Mouse (Mus musculus): ENCODE results near the gene Phf21a. TPM values are rescaled to one million over a fixed set of nuclear protein-coding genes. Genes with fewer than 3 reads are reported as not detected.

The Phf21a gene
- polyA plus RNA-seq, 1 experiment from 2014 or later: 20.6 TPM

DNA sequence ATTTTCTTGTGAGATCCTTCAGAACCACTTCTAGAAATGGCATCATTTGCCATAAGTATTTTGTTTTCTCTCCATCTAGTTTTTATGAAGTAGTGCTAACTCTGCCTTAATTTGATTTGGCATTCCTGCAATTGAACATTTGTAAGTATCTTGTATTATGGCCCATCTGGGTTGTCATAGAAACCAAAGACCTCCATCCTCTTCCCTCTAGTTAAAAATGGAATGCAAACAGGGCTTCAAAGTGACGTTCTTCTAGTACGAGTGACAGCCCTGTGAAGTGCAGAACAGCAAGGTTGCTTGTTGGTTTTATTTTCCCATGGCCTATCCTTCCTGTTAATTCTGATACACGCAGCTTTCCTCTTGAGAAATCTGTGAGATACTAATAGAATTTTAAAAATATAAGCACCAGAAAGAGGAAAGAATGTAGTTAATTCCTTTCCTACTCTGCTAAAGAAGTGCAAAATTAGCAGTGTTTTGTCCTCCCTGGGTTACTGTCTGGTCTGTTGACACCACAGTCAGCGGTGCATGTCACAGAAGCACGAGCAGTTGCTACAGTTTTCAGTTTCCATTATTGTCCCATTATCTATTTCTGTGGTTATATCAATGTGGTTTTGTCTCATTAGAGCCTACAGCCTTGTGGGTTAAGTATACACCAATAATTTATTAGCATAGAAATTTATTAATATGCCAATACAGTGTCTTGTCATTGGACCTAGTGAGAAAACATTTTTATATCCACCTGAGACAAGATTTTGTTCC, 209.1 kb downstream of the Phf21a start:
- Histone ChIP-seq H3K9ac (no peak overlapping the region), H3K4me3 (no peak overlapping the region), H3K36me3 (no peaks in the 10 kb centered on the region), H3K4me2 (no peak overlapping the region), H3K27ac (replicated peaks) (no peak overlapping the region), H3K4me1 (peaks cover 21% of the 10 kb centered on the region), H3K9me3 (no peaks in the 10 kb centered on the region), H3K27me3 (replicated peaks) (no peaks in the 10 kb centered on the region)
- WGBS: 65% methylated on average over 5 of the region's 5 CpGs
- no peak for ATAC-seq (ENCODE audit: extremely low read depth, insufficient number of reproducible peaks, low FRiP score, low TSS enrichment)

DNA sequence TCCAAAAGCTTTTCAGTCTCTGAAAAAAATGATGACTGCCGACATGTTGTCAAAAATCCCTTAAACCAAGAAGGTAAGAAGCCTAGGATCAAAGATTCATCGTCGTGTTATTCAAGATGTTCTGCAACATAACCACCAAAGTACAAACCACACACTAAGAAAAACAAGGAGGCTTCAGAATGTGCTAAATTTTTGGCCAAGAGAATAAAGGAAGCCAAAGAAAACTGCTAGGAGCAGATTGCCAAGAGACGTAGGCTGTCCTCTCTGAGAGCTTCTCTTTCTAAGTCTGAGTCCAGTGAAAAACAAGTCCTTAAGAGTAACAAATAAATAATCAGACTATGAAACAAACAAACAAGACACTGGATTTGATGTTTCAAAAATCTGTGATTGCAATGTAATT, 219.6 kb downstream of the Phf21a start:
- ATAC-seq (ENCODE audit: extremely low read depth, insufficient number of reproducible peaks, low FRiP score, low TSS enrichment): no peak
- no peak overlapping the region for H3K4me3 ChIP-seq
- no peak overlapping the region for H3K27ac ChIP-seq (replicated peaks)
- 0 out of 2 replicates have a peak, but pooled peaks cover 7% of the 10 kb centered on the region for H3K4me1 ChIP-seq
- H3K9me3 ChIP-seq: no peaks in the 10 kb centered on the region
- no peak overlapping the region for H3K4me2 ChIP-seq
- no peaks in the 10 kb centered on the region for H3K27me3 ChIP-seq (replicated peaks)
- 81% methylated on average over 4 of the region's 4 CpGs for WGBS
- peaks cover 19% of the 10 kb centered on the region for H3K36me3 ChIP-seq
- H3K9ac ChIP-seq: no peak overlapping the region

DNA sequence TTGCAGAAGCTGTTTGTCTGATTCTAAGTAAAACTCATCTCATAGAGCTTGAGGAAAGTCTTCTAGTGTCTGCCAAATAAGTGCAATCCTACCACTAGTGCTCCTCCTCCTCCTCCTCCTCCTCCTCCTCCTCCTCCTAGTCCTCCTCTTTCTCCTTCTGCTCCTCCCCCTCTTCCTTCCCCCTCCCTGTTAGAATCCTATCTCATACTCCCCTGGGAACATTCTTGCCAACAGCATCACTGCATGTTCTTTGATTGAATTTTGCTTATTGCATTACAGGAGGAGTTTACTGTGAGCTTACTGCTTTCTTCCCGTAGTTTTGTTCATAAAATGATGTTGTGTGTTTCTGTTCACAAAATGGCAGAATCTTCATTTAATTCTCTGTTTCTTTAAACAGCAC, 221.1 kb downstream of the Phf21a start:
- no peaks in the 10 kb centered on the region for H3K27me3 ChIP-seq (replicated peaks)
- no peaks in the 10 kb centered on the region for H3K9me3 ChIP-seq
- no peak overlapping the region for H3K9ac ChIP-seq
- 0 out of 2 replicates have a peak, but pooled peaks cover 7% of the 10 kb centered on the region for H3K4me1 ChIP-seq
- peaks cover 14% of the 10 kb centered on the region for H3K36me3 ChIP-seq
- H3K4me2 ChIP-seq: no peak overlapping the region
- WGBS: 95% methylated on average over 1 of the region's 1 CpGs
- H3K4me3 ChIP-seq: no peak overlapping the region
- ATAC-seq (ENCODE audit: extremely low read depth, insufficient number of reproducible peaks, low FRiP score, low TSS enrichment): no peak
- H3K27ac ChIP-seq (replicated peaks): no peak overlapping the region

DNA sequence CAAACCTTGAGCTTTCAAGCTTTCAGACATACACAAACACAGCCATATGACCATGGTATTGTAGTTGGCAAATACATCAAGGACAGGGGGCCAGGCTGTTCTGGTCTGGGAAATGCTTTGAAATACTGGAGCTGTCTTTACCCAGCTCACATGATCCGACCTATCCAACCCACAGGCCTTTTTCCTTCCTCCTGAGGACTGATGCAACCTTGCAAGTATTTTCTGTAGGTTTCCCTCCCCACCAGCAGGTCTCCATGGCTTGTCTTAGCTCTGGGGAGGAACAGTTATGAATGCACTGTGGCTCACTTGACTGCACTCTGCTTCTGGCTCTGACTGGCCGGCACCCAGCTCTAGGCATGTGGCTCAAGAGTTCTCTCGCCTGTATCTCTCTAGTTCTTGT, 223.7 kb downstream of the Phf21a start:
- no peak for ATAC-seq (ENCODE audit: extremely low read depth, insufficient number of reproducible peaks, low FRiP score, low TSS enrichment)
- Histone ChIP-seq H3K4me1 (0 out of 2 replicates have a peak, but pooled peaks cover 7% of the 10 kb centered on the region), H3K9ac (no peak overlapping the region; the same call in 1 of the 2 replicates), H3K4me3 (no peak overlapping the region), H3K9me3 (no peaks in the 10 kb centered on the region), H3K4me2 (no peak overlapping the region), H3K27ac (replicated peaks) (no peak overlapping the region), H3K36me3 (peaks cover 23% of the 10 kb centered on the region), H3K27me3 (replicated peaks) (no peaks in the 10 kb centered on the region)
- 50% methylated on average over 3 of the region's 3 CpGs for whole genome bisulfite sequencing

DNA sequence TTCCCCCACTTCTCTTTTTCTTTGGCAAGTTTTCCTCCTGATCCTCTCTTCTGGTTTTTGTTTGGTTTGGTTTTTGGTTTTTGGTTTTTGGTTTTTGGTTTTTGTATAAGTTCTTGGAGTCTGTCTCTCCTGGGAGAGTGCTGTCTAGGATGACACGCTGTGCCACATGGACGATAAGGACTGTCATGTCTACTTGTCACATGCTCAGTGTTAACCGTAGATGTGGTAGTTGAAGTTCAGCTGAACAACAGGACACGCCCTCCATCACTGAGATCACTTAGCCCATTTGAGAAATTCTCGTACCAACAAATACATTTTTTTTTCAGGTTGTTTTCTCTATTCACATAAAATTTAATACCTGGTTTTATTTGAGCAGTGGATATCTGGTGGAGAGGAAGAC, 224.3 kb downstream of the Phf21a start:
- Histone ChIP-seq H3K36me3 (peaks cover 25% of the 10 kb centered on the region), H3K9ac (no peak overlapping the region), H3K9me3 (no peaks in the 10 kb centered on the region), H3K4me3 (no peak overlapping the region), H3K4me1 (0 out of 2 replicates have a peak, but pooled peaks cover 7% of the 10 kb centered on the region), H3K27ac (replicated peaks) (no peak overlapping the region), H3K4me2 (no peak overlapping the region), H3K27me3 (replicated peaks) (no peaks in the 10 kb centered on the region)
- ATAC-seq (ENCODE audit: extremely low read depth, insufficient number of reproducible peaks, low FRiP score, low TSS enrichment): no peak
- WGBS: 77% methylated on average over 5 of the region's 5 CpGs

DNA sequence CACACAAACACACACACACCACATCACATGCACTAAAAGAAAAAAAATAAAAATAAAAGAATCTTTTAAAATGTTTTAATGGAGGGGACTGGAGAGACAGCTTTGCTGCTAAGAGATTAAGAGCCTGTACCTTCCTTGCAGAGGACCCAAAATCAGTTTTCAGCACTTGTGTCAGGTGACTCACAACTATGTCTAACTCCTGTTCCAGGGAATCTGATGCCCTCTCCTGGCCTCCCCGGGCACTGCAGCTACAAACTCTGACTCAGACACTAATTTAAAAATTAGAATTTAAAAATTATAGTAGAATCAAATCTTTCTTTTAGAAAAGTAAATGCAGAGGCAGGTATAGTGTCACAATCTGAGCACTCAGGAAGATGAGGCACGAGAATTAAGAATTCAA, 229.8 kb downstream of the Phf21a start:
- no peak overlapping the region for H3K9ac ChIP-seq
- H3K36me3 ChIP-seq: peaks cover 62% of the 10 kb centered on the region
- H3K27ac ChIP-seq (replicated peaks): no peak overlapping the region
- H3K4me3 ChIP-seq: no peak overlapping the region
- no peak overlapping the region for H3K4me2 ChIP-seq
- no peaks in the 10 kb centered on the region for H3K4me1 ChIP-seq
- no peak for ATAC-seq (ENCODE audit: extremely low read depth, insufficient number of reproducible peaks, low FRiP score, low TSS enrichment)
- WGBS: 80% methylated on average over 2 of the region's 2 CpGs
- H3K9me3 ChIP-seq: no peaks in the 10 kb centered on the region
- H3K27me3 ChIP-seq (replicated peaks): no peaks in the 10 kb centered on the region

DNA sequence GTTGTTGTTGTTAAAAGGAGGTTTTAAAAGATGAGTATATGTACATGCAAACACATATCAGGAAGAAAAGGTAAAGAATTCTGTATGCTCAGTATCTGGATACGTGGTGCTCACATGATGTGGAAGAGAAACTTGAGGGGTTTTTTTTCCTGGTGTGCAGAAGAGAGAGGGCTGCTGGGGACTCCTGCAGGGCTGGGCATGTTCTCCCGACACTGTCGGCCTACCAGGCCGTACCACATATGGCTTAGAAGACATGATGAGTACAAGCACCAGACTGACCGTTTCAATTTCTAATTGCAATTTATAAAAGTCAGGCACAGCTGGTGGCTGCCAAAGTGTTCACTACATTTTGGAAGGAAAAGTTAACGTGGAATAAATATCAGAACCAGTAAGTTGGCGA, 232.8 kb downstream of the Phf21a start:
- Histone ChIP-seq H3K4me3 (no peak overlapping the region), H3K4me1 (0 out of 2 replicates have a peak, but pooled peaks cover 5% of the 10 kb centered on the region), H3K9ac (no peak overlapping the region), H3K36me3 (peaks cover 85% of the 10 kb centered on the region), H3K9me3 (no peaks in the 10 kb centered on the region), H3K27me3 (replicated peaks) (no peaks in the 10 kb centered on the region), H3K4me2 (no peak overlapping the region), H3K27ac (replicated peaks) (no peak overlapping the region)
- no peak for ATAC-seq (ENCODE audit: extremely low read depth, insufficient number of reproducible peaks, low FRiP score, low TSS enrichment)
- WGBS: 89% methylated on average over 7 of the region's 7 CpGs

DNA sequence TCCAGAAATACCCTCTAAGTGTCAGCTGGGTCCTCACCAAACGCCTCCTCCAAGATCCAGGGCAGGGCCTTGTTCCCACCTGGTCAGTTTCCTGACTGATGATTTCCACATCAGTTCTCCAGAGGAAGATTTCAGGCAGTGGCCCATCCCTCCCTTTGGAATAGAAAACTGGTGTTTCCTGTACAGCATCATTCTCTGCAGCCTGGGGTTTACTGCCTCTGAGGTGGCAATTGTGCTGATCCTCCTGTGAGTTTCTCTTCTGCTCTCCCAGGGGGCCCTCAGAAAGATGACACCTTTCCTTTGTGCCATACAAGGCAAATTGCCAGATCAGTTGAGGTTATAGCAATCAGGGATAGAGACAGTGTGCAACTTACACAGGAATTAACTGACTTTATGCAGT, 233.3 kb downstream of the Phf21a start:
- Histone ChIP-seq H3K4me2 (no peak overlapping the region), H3K27me3 (replicated peaks) (no peaks in the 10 kb centered on the region), H3K4me3 (no peak overlapping the region), H3K27ac (replicated peaks) (no peak overlapping the region), H3K4me1 (0 out of 2 replicates have a peak, but pooled peaks cover 5% of the 10 kb centered on the region), H3K9ac (no peak overlapping the region), H3K9me3 (no peaks in the 10 kb centered on the region), H3K36me3 (peaks cover 85% of the 10 kb centered on the region)
- no peak for ATAC-seq (ENCODE audit: extremely low read depth, insufficient number of reproducible peaks, low FRiP score, low TSS enrichment)
- 71% methylated on average over 1 of the region's 1 CpGs for WGBS

DNA sequence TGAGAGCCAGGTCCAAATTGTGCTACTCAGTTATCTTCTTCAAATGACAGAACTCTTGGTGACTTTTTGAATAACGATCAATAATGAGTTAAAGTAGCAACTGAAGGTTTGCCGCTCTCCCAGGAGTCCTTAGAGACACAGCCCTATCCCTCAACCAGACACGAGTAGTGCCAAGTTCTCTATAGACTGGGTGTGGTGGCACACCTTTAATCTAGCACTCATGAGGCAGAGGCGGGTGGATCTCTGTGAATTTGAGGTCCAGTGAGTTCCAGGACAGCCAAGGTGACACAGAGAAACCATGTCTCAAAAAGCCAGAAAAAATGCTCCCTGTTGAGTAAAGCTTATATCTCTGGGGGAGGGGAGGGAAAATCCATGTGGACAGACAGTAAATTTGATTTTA, 234.7 kb downstream of the Phf21a start:
- Histone ChIP-seq H3K36me3 (peaks cover 84% of the 10 kb centered on the region), H3K9ac (no peak overlapping the region), H3K4me3 (no peak overlapping the region), H3K4me2 (no peak overlapping the region), H3K4me1 (0 out of 2 replicates have a peak, but pooled peaks cover 5% of the 10 kb centered on the region), H3K9me3 (no peaks in the 10 kb centered on the region), H3K27me3 (replicated peaks) (no peaks in the 10 kb centered on the region), H3K27ac (replicated peaks) (no peak overlapping the region)
- WGBS: 92% methylated on average over 4 of the region's 4 CpGs
- no peak for ATAC-seq (ENCODE audit: extremely low read depth, insufficient number of reproducible peaks, low FRiP score, low TSS enrichment)

DNA sequence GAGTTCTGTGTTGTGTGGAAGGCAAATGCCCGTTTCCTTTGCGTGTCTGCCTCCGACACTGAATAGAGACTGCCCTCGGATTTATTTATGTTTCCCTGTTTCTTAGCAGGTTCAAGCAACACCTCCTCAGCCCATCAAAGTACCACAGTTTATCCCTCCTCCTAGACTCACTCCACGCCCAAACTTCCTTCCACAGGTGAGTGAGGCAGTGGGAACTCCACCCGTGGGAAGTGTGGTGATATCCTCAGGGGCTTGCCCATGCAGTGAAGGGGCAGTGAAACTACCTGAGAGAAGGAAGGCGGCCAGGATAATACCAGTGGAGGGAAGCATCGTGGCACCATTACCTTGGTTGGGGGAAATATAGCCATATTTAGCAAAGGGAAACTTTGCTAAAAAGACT, 235.3 kb downstream of the Phf21a start:
- H3K36me3 ChIP-seq: peaks cover 83% of the 10 kb centered on the region
- WGBS: 86% methylated on average over 8 of the region's 8 CpGs

DNA sequence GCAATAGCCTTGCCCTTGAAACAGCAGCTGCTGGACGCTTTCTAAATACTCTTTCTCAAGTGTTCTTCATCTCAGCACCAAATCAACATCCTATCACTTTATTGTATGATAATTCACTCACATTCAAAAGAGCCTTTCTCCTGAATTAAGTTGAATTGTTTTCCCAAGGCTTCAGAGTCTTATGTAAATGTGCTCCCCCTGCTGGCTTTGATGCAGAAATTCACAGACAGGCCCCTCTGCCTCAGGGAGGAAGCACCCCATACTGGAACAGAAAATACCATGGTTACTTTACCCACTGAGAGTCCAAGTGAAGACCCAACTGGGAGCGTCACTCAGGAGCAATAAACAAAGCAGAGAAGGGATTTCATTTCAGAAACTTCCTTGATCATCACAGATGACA, 237.9 kb downstream of the Phf21a start:
- ATAC-seq (ENCODE audit: extremely low read depth, insufficient number of reproducible peaks, low FRiP score, low TSS enrichment): no peak
- Histone ChIP-seq H3K9me3 (no peaks in the 10 kb centered on the region), H3K4me2 (no peak overlapping the region), H3K4me3 (no peak overlapping the region), H3K27me3 (replicated peaks) (no peaks in the 10 kb centered on the region), H3K4me1 (0 out of 2 replicates have a peak, but pooled peaks cover 5% of the 10 kb centered on the region), H3K27ac (replicated peaks) (no peak overlapping the region), H3K9ac (no peak overlapping the region), H3K36me3 (peaks cover 91% of the 10 kb centered on the region)
- WGBS: 42% methylated on average over 2 of the region's 2 CpGs

More for the DNA sequence above, 235.3 kb downstream of the Phf21a start:
- H3K9me3 ChIP-seq: no peaks in the 10 kb centered on the region
- H3K9ac ChIP-seq: no peak overlapping the region
- H3K27me3 ChIP-seq (replicated peaks): no peaks in the 10 kb centered on the region
- H3K27ac ChIP-seq (replicated peaks): no peak overlapping the region
- no peak for ATAC-seq (ENCODE audit: extremely low read depth, insufficient number of reproducible peaks, low FRiP score, low TSS enrichment)
- no peak overlapping the region for H3K4me3 ChIP-seq
- H3K4me2 ChIP-seq: no peak overlapping the region
- H3K4me1 ChIP-seq: 0 out of 2 replicates have a peak, but pooled peaks cover 5% of the 10 kb centered on the region

DNA sequence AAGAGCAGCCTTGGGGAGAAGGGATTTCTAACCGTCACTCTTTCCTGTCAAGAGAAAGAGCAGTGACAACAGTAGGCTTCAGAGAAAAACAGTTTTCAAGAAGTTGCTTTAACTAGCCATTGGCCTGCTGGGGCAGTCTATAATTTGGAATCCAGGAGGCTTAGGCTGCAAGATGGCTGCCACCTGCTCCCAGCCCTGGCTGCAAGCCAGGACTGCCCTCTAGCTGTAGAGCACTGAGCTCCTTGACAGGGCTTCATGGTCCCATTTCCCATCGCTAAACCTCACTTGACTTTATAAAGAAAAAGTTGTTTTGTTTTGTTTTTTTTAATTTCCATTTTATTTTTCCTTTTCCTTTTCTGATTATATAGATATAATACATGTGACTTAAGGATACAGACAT, 238.5 kb downstream of the Phf21a start:
- Histone ChIP-seq H3K27ac (replicated peaks) (no peak overlapping the region), H3K36me3 (peaks cover 91% of the 10 kb centered on the region), H3K9ac (no peak overlapping the region), H3K27me3 (replicated peaks) (no peaks in the 10 kb centered on the region), H3K4me1 (0 out of 2 replicates have a peak, but pooled peaks cover 5% of the 10 kb centered on the region), H3K4me2 (no peak overlapping the region), H3K4me3 (no peak overlapping the region), H3K9me3 (no peaks in the 10 kb centered on the region)
- WGBS: 83% methylated on average over 2 of the region's 2 CpGs
- ATAC-seq (ENCODE audit: extremely low read depth, insufficient number of reproducible peaks, low FRiP score, low TSS enrichment): no peak
